Mouse (Mus musculus): ENCODE results near the gene Dusp1.

- TF ChIP-seq CTCF (IDR thresholded peaks at IDR 0.05; ENCODE audit: control insufficient read depth, insufficient read depth, insufficient replicate concordance, low read depth, low read length): no peak
- TF ChIP-seq POLR2A (IDR thresholded peaks at IDR 0.05; ENCODE audit: control insufficient read depth, low read depth, low read length): no peak
Measured at GRCm38 (mm10) chr17:26580873-26581401, 19.0 kb upstream of the Dusp1 start.
